Mouse (Mus musculus): ENCODE data around the gene Krt23. TPM values are rescaled to one million over a fixed set of nuclear protein-coding genes. Genes with fewer than 3 reads are reported as not detected.

Krt23 gene
- not detected for polyA plus RNA-seq (2017; shearing (Covaris generic))

DNA sequence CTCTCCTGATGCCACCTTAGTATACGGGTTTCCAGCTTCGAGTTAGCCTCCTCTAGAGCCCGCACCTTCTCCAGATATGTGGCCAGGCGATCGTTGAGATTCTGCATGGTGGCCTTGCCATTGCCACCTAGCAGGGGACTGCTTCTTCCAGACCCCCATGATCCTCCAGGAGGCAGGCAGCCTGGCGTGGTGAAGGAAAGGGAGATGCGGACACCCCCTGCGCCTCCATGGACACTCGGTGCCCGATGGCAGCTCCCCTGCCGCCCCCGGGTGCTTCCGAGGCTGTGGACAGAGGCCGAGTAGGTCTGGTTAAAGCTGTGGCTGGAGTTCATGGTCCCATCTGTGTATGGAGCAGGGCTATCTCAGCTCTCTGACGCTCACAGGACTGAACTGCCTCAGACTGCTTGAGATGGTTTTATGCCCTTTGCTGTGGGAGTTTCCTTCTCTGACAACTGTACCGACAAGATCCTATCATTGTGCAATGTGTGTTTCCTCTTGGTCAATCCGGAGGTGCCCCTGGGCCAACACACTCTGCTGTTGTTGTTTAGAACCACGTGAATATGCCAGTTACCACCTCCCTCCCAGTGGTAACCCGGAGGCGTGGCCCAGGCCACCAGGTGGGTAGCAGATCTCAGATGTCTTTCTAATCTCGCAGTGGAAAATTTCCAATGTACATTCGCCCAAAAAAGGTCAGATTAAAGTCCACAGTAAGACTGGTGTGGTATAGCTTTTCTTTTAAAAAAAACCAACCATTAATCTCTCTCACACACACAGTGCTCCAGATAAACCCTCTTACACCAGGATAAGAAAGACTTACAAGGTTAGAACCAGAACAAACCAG, at the start of gene Krt23:
TSS of gene Krt23 (minus strand) at position 405 of the 841 bp plus-strand sequence.
- ATAC-seq: no peak

DNA sequence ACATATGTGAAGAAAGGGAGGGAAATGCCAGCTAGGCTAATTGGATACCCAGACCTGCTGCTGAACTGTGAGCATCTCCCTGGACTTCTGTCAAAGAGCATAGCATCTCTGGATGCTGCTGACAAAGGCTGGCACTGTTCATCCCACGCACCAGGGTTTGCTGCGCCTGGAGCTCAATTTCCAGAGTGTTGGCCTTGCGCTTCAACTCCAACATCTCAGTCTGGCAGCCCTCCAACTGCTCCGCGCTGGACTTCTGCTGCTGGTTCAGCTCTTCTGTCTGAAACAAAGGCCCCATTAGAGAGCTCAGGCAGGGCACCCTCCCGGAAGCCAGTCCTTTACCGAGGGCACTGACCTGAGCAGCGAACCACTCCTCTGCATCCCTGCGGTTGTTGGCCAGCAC, 46.8 kb upstream of the Krt23 start:
- ATAC-seq: no peak

DNA sequence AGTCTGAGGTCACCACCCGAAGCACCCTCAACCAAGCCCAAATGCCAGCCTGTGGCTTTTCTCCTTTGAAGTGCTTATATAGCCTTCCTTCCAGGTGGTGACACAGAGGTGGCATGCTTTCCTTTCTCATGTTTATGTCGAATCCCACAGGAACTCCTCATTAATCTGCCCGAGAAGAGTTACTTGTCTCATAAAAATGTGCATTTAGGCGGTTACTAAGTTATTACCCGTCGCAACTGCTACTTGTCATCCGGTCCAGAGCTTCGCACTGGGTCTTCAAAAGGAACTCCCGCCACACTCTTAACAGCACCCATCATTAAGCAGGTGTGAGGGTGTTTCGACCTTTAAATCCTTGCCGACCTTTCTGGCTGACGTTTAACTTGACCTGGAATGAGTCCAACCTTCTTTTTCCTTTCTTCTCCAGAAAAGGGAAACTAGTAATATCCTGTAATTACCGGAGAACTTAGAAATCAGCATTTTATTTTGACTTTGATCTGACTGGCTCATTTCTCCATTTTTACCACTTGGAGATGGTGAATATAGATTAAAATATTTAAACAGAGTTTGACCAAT, 28.4 kb upstream of the Krt23 start, which contains the start of gene Krt39:
TSS of gene Krt39 (minus strand) at position 51 of the 573 bp plus-strand sequence.
- no peak for ATAC-seq

DNA sequence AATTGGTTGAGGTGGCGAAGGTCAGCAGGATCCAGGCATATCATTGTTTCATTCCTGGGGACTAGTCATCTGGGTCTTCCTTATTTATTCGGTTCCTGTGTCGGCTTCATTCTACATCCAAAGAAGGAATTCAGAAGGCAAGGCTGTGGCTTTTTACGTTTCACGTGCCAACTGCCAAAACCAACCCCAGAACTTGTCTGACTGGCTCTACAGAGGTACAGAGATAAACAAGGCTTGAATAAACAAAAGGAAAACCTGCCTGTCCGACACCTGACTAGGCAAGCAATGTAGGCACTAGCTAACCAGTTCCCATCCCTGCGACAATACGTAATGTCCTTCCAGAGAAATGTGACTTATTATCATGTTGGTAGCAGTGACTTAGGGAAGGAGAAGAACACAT, 21.2 kb upstream of the Krt23 start:
- ATAC-seq: no peak

DNA sequence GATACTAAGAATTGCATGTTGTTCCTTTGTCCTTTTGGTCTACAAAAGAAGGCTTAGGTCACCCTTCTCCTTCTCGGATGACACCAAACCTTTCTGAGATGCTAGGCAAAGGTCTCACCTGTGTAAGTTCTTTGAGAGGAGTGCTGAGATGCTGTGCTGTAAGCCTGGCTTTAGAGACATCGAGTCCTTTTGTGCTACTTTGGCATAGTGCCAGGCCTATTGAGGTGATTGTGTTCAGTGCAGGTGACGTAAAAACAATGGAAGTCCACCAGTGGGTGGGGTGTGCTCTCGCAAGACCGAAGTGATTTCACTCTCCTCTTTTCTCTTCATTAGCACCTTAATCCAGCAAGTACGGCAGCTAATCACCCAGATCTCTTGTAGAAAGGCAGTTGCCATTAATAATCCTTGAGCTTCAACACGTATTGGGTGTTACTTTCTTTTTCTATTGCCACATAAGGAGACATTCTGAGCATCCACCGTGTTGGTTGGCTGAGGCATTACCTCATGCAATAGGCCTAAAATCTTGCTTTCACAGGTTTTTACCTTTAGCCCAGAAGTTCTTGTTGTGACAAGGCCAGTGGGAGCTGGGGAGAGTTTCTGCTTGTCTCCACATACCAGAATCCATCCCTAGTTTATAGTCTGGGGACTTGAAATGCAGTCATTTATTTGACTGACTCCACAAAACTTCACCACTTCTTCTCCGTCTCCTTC, 7.3 kb upstream of the Krt23 start:
- ATAC-seq: no peak

DNA sequence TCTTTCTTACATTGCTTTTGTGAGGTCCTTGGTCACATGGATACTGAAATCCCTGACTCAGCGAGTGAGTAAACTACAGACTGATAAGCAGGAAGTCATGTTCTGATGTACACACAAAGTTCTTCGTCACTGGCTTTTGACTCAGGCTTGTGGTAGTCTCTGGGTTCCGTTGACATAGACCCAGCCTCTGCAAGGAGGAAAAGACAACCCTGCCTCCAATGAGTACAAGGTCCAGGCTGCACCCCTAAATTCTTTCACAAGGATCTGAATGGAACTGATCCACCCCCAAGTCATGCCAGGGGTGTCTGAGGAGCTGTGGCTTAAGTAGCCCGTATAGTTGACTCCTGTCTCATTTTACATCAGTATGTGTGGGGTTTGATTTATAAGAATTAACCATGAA, 3.5 kb upstream of the Krt23 start:
- no peak for ATAC-seq

DNA sequence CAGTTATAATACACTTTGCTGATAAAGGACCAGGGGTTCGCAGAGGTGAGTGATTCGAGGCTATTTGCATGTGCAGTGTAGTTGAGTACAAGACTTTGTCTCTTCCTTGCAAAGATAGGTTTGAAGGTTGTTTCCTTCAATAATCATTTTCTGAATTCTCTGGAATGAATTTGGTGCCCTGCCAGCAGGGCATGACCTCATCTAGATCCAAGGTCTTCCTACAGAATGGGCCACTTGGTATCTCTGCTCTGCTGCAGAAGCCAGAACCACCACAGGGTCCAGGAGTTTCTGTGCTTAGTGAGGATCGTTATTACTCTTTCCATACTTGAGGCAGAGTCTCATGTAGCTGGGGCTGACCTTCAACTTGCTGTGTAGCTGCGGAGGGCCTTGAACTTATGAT, 1.8 kb upstream of the Krt23 start:
- ATAC-seq: no peak

DNA sequence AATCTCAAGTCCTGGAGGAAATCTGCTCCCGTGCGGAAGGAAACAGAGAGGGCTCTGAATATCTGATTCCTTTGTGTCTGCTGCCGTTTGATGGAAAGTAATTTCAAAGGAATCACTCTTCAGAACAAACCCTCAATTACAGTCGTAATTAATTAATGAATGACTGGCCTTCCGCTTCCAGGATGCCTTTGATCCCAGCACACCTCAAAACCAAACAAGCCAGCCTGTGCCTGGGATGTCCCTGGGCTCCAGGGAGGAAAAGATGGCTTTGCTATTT, 575 bp upstream of the Krt23 start:
- ATAC-seq: no peak

DNA sequence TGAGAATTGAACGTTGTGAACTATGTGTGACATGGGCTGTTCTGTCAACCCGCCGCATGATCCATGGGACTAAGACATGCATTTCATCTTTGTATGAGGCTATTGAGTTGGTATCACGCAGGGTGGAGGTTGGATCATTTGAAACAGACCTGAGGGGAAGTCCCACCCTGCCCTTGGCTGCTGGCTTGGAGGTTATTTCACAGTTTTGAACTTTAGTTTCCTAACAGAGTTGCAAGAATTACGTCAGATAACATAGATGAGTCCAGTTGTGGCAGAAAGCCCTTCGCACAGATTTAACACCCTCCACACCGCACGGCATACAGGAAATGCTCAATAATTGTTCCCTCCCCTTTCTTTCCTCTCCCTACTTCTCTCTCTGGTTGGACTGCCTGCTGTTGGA, 1.9 kb downstream of the Krt23 start:
- no peak for ATAC-seq

DNA sequence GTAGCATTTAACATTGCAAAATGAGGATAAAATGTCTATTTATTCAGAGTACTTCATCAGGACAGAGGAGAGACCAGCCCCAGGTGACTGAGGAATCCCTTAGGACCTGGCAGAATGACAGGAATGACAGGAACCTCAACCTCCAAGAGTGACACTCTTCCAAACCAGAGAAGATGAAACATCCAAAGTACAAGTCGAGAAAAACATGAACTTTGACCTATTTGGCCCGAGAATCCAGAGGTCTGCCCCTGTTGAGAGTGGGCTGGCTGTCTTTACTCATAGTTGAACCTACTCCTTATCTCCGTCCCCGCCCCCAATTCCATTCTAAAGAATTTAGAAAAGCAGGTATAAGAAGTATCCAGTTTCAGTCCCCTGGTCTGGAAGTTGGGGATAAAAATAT, 2.3 kb downstream of the Krt23 start:
- ATAC-seq: no peak

DNA sequence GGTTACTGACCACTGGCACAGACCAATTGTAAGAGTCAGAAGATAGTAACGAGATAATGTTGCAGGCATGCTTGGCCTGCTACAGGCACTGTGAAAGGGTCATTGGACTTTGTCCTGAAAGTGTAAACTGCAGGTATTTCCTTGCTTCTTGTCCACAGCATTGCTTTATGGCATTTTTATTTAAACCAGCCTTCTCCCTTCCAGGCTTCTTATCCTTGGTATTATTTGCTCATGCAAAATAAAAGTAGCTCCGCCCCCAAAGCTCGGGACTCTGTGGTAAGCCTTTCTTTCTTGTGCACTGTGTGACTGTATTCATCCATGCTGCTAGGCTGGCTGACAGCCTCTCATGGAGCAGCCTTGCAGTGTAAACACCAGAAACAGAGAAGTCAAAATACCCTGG, 3.7 kb downstream of the Krt23 start:
- ATAC-seq: no peak

DNA sequence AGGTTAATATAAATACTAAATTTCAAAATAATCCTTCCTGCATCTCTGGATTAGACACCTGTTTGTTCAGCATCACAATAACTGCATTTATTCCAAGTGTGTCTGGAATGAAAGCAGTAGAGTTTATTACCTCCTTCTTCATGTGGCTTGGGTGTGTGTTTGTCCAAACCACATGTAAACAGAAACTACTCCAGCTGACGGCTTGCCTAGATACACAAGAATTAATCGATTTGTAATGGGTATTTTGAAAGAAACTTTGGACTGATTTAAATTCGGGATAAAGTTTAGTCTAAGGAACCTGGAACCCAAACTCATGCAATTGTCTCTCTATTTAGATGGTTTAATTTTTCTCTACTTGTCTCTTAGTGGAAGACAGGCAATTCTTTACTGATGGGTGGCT, 18.0 kb downstream of the Krt23 start:
- ATAC-seq: no peak

DNA sequence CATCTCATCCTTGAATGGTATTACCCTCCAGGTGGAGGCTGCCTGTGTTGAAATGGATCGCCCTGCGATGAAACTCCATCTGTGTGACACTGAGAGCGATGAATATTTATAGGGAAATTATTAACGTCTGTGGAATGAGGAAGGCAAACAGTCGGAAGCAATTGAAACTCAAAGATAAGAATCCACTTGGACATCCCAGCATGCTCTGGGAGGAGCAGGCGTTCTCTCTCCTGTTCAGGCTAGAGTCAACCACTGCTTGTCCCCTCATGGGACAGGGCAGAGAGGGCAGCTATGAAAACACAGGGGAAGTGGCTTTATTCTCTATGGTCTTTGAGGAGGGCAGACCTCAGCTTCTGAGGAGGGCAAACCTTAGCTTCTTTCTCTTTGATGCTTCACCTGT, 19.5 kb downstream of the Krt23 start:
- ATAC-seq: no peak

DNA sequence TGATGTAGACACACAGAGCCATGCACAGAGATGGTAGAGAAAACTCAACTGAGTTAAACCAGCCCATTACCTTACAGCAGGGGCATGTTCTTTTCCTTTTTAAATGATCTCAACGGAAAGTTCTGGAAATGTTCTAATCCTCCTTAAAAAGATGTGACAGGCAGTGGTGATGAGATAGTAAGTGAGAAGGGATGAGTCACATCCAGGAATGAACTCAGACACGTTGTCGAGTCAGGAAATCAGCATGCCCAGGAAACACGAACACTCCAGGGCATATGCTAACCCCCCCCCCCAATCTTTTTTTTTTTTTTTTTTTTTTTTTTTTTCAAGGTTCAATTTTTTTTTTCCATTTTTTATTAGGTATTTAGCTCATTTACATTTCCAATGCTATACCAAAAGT, 20.5 kb downstream of the Krt23 start:
- no peak for ATAC-seq

DNA sequence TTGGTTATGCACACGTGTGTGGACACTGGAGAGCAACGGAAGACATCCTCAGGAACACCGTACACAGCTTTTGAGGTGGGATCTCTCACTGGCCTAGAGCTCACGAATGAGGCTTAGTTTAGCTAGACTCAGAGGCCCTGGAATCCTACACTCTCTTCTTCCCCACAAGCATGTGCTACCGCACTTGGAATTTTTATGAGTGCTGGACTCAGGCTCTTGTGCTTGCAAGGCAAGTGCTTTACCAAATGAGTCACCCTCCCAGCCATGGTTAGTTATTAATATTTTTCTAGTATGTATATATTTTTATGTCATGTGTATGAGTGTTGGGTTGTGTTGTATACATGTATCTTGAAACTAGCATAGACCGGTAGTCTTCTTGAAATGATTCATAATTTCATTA, 21.0 kb downstream of the Krt23 start:
- no peak for ATAC-seq

DNA sequence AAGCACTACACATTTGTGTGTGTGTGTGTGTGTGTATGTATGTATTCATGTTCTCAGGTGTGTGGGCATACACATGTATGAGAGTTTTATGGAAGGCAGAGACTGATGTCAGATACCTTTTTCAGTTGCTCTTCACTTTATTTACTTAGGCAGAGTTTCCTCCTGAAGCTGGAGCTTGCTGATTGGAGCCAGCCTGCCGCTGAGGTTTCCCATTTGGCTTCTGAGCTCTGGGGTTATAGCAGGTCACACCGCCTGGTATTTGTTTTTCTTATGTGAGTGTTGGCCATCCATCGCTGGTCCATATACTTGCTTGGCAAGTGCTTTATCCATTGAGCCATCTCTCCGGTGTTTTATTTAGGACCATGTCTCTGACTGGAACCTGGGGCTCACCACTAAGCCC, 23.7 kb downstream of the Krt23 start:
- no peak for ATAC-seq

DNA sequence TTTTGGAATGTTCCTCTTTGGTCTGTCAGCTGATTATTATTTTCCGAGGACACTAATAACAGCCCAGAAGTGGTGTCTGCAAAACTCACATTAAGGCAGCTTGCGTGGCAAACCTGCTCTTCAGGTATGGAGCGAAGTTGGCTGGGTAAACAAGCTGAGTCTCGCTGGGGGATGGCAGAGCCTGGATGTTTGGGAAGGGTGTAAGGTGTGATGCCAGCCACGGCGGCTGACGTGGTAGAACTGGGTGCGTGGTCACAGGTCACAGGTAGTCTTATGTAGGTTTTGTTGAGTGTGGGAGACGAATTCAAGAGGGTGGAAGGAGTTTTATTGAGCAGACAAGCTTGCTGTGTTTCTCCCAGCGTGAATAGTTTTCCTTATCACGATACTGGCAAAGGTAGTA, 24.4 kb downstream of the Krt23 start:
- no peak for ATAC-seq

DNA sequence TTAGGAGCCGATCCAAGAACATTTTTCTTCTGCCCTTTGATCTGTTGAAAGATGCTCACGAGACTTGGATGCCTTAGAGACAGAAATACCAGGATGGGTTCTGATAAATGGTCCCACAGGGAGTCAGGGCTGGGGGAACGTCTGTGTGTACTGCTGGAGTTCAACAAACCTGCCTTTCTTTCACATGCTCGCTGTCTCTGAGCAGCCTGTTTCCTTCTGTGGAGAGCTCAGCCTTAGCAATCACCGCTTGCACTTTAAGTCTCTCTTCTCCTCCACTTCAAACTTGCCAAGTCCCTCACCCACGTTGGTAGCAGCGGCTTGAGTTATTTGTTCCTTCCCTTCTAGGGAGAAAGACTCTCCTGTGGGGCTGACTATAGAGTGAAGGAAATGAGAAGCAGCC, 26.6 kb downstream of the Krt23 start:
- no peak for ATAC-seq

DNA sequence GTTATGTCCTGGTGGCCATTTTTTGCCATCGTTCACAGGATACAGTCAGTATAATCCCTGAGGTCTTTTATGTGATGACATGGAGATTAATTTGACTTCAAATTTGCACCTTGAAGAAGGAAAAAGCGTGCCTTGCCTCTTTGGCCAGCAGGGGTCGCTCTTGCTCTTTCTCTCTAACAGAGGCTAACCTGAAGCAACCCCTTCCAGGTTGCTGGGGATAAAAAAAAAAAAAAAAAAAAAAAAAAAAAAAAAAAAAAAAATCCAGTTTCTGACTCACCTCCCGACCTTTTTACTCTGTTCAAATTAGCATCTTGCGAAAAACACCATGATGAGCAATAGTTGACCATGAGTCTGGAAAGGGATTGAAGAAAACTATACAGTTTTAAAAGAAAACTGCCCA, 28.1 kb downstream of the Krt23 start:
- no peak for ATAC-seq

DNA sequence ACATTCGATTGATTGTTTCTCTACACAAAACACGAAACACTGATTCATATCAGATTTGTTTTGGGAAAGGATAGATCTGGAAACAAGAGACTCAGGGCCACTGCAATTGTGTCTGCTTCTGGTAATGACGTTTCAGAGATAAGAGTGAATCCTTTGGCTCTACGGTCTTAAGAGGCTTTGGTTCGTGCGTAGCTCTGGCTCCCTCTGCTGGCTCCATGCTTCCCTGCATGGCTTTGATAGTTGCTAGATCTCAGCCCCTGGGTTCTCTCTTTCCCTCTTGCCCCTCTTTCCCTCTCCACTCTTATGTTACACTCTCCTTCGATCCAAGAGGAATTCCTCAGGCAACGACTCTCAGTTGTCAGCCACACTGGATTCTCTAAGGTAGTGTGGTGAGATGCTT, 29.8 kb downstream of the Krt23 start:
- ATAC-seq: no peak

DNA sequence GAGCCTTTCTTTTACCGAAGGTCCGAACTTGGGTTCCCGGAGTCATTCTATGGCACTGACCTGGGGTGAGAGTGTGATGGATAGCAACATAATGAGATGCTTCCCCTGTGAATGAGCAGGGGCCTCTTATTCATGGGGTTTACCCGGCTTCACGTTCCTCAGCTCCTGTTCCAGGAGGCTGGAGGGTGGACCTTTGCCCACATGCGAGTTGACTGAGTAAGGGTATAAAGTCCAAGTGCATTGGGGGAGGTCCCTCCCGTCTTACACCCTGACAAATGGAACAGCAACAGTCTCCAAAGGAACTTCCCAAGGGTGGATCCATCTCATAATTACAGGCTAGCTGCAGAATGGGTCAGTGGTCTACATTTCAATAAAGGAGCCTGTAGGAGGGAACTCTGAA, 31.2 kb downstream of the Krt23 start:
- no peak for ATAC-seq

DNA sequence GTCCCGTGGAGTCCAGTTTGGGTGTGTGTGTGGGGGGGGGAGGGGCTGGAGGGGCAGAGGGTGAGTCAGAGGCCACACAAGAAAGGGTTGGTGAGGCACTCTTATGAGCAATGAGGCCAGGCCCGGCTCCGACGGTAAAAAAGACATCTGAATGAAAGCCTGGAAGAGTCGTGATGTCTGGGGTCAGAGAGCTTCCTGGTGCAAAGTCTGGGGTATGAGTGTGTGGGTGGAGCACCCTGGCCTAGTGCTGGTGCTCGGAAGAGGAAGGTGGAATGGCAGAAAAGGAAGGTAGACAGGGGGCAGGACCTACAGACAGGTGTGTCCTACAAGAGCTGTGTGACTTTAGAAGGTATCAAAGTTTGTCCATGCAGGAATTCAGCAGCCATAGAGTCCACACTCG, 34.0 kb downstream of the Krt23 start:
- ATAC-seq: no peak

DNA sequence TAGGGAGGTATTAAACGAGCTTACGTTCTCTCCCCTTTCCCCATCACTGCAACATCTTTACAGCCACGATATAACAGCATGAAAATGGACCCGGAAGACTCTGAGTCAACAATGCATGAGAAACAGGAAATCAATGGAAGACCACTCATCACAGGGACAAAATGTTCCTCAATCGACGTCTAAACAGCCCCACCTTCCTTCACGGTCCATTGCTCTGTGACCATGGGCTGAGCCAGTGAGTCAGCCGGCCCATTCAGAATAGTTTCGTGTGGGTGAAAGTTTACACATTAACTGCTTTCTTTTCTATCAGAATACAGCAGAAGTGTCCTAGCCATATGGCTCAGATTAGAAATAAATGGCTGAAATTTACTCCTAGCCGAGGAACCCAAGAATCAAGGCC, 38.2 kb downstream of the Krt23 start:
- ATAC-seq: no peak

DNA sequence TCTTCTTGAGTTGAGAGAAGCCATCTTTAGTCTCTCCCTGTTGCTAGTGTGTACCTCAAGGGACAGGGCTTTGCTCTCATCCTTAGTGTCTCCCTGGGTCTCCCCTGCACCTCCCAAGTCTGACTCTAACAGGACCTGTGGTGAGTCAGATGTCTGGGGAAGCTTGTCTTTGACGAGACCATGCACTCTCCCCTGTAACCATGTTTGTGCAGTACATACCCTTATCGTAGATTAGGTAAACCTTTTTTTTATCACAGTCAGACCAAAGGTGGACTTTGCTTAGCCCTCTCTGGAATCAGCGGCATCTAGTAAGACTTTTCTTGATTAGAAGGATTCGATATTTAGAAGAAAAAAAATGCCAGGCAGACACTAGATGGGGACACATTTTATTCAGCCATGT, 38.9 kb downstream of the Krt23 start:
- no peak for ATAC-seq

Data from activated CD4-positive, CD25-positive, alpha-beta regulatory T cell, adult 4 months (primary cell).